Mouse (Mus musculus): ENCODE data around the gene Srsf2. TPM values are rescaled to one million over a fixed set of nuclear protein-coding genes. Genes with fewer than 3 reads are reported as not detected.
"Not testable (repeated sequence)": the region's sequence is repeated elsewhere in the genome, so short reads cannot be mapped to it uniquely, and the experiment has no call there.

The Srsf2 gene
- 100 to 1,000 TPM; 155 to 157 TPM for total RNA-seq (2021)
- long read RNA-seq, experiment 1, transcript Srsf2-201 (3 exons, 1,899 nt) = major isoform, 147 of 227 reads
- long read RNA-seq, experiment 1, transcript Srsf2-203 (2 exons, 1,814 nt) = minor isoform, 5 of 227 reads
- long read RNA-seq, experiment 1, transcript Srsf2-202 (5 exons, 1,336 nt) = minor isoform, 5 of 227 reads
- long read RNA-seq, experiment 1, partial matches to known transcripts = 42 of 227 reads
- long read RNA-seq, experiment 1, other reads (novel, unspliced or antisense) = 27 of 227 reads
- long read RNA-seq, experiment 2, transcript Srsf2-201 (3 exons, 1,899 nt) = major isoform, 87 of 152 reads
- long read RNA-seq, experiment 2, partial matches to known transcripts = 37 of 152 reads
- long read RNA-seq, experiment 2, other reads (novel, unspliced or antisense) = 26 of 152 reads

GRCm38 (mm10) chr11:116852891-116853511 lies at the start of gene Srsf2:
Gene Srsf2 (minus strand): TSS chr11:116853094.
- peak; percentile 94 to 97 for DNase-seq (ENCODE audit: low spot score in 2 of 2)

GRCm38 (mm10) chr11:116902588-116902987 lies 49.7 kb upstream of the Srsf2 start:
- DNase-seq (ENCODE audit: low spot score in 2 of 2) = not testable (repeated sequence)

GRCm38 (mm10) chr11:116899247-116899646 lies 46.4 kb upstream of the Srsf2 start:
- no peak for DNase-seq (ENCODE audit: low spot score in 2 of 2)

- no peak for DNase-seq (ENCODE audit: low spot score in 2 of 2)
Measured at GRCm38 (mm10) chr11:116895402-116895801, 42.5 kb upstream of the Srsf2 start.

- no peak for DNase-seq (ENCODE audit: low spot score in 2 of 2)
Measured at GRCm38 (mm10) chr11:116893532-116894442, 40.9 kb upstream of the Srsf2 start.

- DNase-seq (ENCODE audit: low spot score in 2 of 2) = no peak
Measured at GRCm38 (mm10) chr11:116887136-116887535, 34.2 kb upstream of the Srsf2 start.

- peak; percentile 75 to 85 for DNase-seq (ENCODE audit: low spot score in 2 of 2)
Measured at GRCm38 (mm10) chr11:116885275-116886151, 32.6 kb upstream of the Srsf2 start.

GRCm38 (mm10) chr11:116884061-116884460 lies 31.2 kb upstream of the Srsf2 start:
- DNase-seq (ENCODE audit: low spot score in 2 of 2) = no peak

- no peak for DNase-seq (ENCODE audit: low spot score in 2 of 2)
Measured at GRCm38 (mm10) chr11:116882446-116882845, 29.6 kb upstream of the Srsf2 start.

GRCm38 (mm10) chr11:116881440-116881839 lies 28.5 kb upstream of the Srsf2 start:
- peak; percentile 40 to 43 for DNase-seq (ENCODE audit: low spot score in 2 of 2)

GRCm38 (mm10) chr11:116880839-116881238 lies 27.9 kb upstream of the Srsf2 start:
- peak; percentile 38 for DNase-seq (ENCODE audit: low spot score in 2 of 2)

- no peak for DNase-seq (ENCODE audit: low spot score in 2 of 2)
Measured at GRCm38 (mm10) chr11:116878454-116878853, 25.6 kb upstream of the Srsf2 start.

- peak; percentile 39 to 54 for DNase-seq (ENCODE audit: low spot score in 2 of 2)
Measured at GRCm38 (mm10) chr11:116873987-116874386, 21.1 kb upstream of the Srsf2 start.

GRCm38 (mm10) chr11:116871538-116871937 lies 18.6 kb upstream of the Srsf2 start:
- no peak for DNase-seq (ENCODE audit: low spot score in 2 of 2)

GRCm38 (mm10) chr11:116869641-116870040 lies 16.7 kb upstream of the Srsf2 start:
- no peak for DNase-seq (ENCODE audit: low spot score in 2 of 2)

GRCm38 (mm10) chr11:116869223-116869622 lies 16.3 kb upstream of the Srsf2 start:
- DNase-seq (ENCODE audit: low spot score in 2 of 2) = no peak

- DNase-seq (ENCODE audit: low spot score in 2 of 2) = no peak
Measured at GRCm38 (mm10) chr11:116868129-116868528, 15.2 kb upstream of the Srsf2 start.

- DNase-seq (ENCODE audit: low spot score in 2 of 2) = no peak
Measured at GRCm38 (mm10) chr11:116865945-116866585, 13.2 kb upstream of the Srsf2 start.

- DNase-seq (ENCODE audit: low spot score in 2 of 2) = no peak
Measured at GRCm38 (mm10) chr11:116864444-116864843, 11.6 kb upstream of the Srsf2 start.

Measured in left cerebral cortex, adult 18-20 months (tissue).